Mouse (Mus musculus): ENCODE data around the gene Sox14. TPM values are rescaled to one million over a fixed set of nuclear protein-coding genes. Genes with fewer than 3 reads are reported as not detected.
A peak's percentile ranks its signal among the peaks of the same experiment; 100 is the strongest.

The Sox14 gene
- polyA plus RNA-seq, 1 experiment from 2014 or later: not detected

DNA sequence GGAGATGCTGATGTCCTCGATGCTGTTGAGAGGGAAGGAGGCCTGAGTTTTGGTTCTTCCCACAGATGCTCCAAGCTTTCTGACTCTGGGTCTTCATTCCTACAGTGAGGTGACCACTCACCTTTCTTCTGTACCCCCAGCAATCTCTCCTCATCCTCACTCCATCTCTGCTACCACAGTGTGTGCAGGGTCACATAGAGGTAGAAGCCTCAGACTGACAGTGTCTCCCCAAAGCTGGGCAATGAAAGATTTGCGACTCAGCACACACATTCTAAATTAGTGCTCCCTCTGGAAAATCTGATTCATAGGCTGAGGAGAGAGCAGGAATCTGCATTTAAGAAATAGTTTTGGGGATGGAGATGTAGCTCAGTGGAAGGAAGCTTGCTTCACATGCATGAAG, 21.5 kb downstream of the Sox14 start:
- Histone ChIP-seq H3K36me3 (ENCODE audit: insufficient read depth, low read length) (no peaks in the 10 kb centered on the region), H3K4me1 (replicated peaks; ENCODE audit: insufficient read depth, low read length) (no peaks in the 10 kb centered on the region), H3K27me3 (ENCODE audit: insufficient read depth, low read length) (no peaks in the 10 kb centered on the region), H3K9me3 (replicated peaks; ENCODE audit: low read length) (no peaks in the 10 kb centered on the region), H3K27ac (no peak overlapping the region), H3K9ac (ENCODE audit: low read depth, low read length) (no peak overlapping the region), H3K4me3 (replicated peaks; ENCODE audit: low read depth, low read length) (no peak overlapping the region), H3K4me2 (ENCODE audit: low read length) (no peak overlapping the region)
- 82% methylated on average over 2 of the region's 2 CpGs for WGBS
- ATAC-seq (replicated peaks; ENCODE audit: low FRiP score, low read depth) (no peak), DNase-seq (ENCODE audit: low spot score) (no peak)
- TF ChIP-seq CTCF (IDR thresholded peaks at IDR 0.05; ENCODE audit: low read depth): no peak

- no peak for TF ChIP-seq CTCF (IDR thresholded peaks at IDR 0.05; ENCODE audit: low read depth)
- 58% methylated on average over 11 of the region's 11 CpGs for WGBS
- H3K9me3 ChIP-seq (replicated peaks; ENCODE audit: low read length): no peaks in the 10 kb centered on the region
- H3K4me1 ChIP-seq (replicated peaks; ENCODE audit: insufficient read depth, low read length): no peaks in the 10 kb centered on the region
- H3K36me3 ChIP-seq (ENCODE audit: insufficient read depth, low read length): no peaks in the 10 kb centered on the region
- H3K4me2 ChIP-seq (ENCODE audit: low read length): no peak overlapping the region
- H3K27ac ChIP-seq: no peak overlapping the region
- H3K9ac ChIP-seq (ENCODE audit: low read depth, low read length): no peak overlapping the region
- ATAC-seq (replicated peaks; ENCODE audit: low FRiP score, low read depth) (no peak), DNase-seq (ENCODE audit: low spot score) (no peak)
- no peaks in the 10 kb centered on the region for H3K27me3 ChIP-seq (ENCODE audit: insufficient read depth, low read length)
- no peak overlapping the region for H3K4me3 ChIP-seq (replicated peaks; ENCODE audit: low read depth, low read length)
These were observed 22.6 kb downstream of the Sox14 start for GRCm38 (mm10) chr9:99853356-99853755.

DNA sequence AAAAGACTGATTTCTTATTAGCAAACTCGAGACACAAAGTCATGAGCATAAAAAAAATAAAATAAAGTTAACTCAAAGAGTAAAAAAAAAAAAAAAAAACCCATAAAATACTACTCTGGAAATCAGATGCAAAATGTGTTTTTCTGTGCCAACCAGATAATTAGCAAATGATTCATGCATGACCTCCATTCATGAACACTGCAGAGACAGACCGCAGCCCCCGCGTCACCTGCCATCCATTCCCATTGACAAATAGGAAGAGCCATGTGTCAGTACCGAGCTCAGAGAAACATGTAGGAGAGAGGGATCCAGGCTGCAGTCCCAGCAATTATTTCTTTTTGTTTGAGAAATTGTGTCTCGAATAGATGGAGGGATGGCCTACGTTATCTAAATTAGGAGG, 25.6 kb downstream of the Sox14 start:
- no peak overlapping the region for H3K4me2 ChIP-seq (ENCODE audit: low read length)
- H3K27ac ChIP-seq: no peak overlapping the region
- 54% methylated on average over 7 of the region's 7 CpGs for WGBS
- no peak overlapping the region for H3K9ac ChIP-seq (ENCODE audit: low read depth, low read length)
- DNase-seq (ENCODE audit: low spot score) (peak; percentile 36), ATAC-seq (replicated peaks; ENCODE audit: low FRiP score, low read depth) (no peak)
- H3K9me3 ChIP-seq (replicated peaks; ENCODE audit: low read length): no peaks in the 10 kb centered on the region
- H3K4me1 ChIP-seq (replicated peaks; ENCODE audit: insufficient read depth, low read length): no peaks in the 10 kb centered on the region
- H3K36me3 ChIP-seq (ENCODE audit: insufficient read depth, low read length): no peaks in the 10 kb centered on the region
- no peaks in the 10 kb centered on the region for H3K27me3 ChIP-seq (ENCODE audit: insufficient read depth, low read length)
- no peak for TF ChIP-seq CTCF (IDR thresholded peaks at IDR 0.05; ENCODE audit: low read depth)
- H3K4me3 ChIP-seq (replicated peaks; ENCODE audit: low read depth, low read length): no peak overlapping the region

DNA sequence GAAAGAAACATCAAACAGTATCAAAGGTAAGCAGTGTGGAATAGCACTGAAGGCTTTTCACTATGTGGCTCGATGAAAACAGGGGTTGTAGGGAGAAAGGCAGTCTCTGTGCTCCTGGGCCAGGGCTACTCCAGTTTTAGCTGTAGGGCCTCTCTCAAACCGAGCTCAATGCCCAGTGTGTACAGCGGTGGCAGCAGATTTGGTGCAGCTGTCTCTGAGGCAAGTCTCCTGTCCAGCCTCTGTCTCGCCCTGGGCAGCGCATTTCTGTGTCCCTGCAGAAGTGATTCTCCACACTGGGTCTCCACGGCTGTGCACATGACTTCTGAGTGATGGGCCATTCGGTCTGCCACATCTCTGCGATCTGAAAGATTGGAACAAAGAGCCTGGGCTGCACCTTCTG, 27.6 kb downstream of the Sox14 start:
- WGBS: 44% methylated on average over 8 of the region's 8 CpGs
- no peak for ATAC-seq (replicated peaks; ENCODE audit: low FRiP score, low read depth)

DNA sequence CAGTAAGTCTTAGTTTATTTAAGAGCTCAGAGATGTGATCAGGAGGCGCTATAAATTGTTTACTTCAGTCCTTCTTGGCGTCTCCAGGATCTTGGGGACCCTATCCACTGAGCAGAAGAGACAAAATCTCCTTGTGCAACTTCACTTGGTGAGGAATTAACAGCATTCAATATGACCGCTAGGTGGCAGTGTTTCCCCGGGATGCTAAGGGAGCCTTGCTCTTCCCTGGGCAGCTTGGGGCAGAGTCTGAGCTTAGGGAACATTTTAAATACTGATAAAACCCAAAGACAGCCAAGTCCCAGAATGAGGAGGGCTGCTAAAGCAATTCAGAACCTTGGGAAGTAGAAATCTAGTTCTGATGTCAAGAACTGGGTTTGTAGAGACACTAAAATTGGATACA, 29.1 kb downstream of the Sox14 start:
- no peak overlapping the region for H3K9ac ChIP-seq (ENCODE audit: low read depth, low read length)
- H3K4me3 ChIP-seq (replicated peaks; ENCODE audit: low read depth, low read length): no peak overlapping the region
- no peaks in the 10 kb centered on the region for H3K4me1 ChIP-seq (replicated peaks; ENCODE audit: insufficient read depth, low read length)
- H3K9me3 ChIP-seq (replicated peaks; ENCODE audit: low read length): no peaks in the 10 kb centered on the region
- no peaks in the 10 kb centered on the region for H3K36me3 ChIP-seq (ENCODE audit: insufficient read depth, low read length)
- peak; percentile 95 for TF ChIP-seq CTCF (IDR thresholded peaks at IDR 0.05; ENCODE audit: low read depth)
- DNase-seq (ENCODE audit: low spot score) (peak; percentile 89), ATAC-seq (replicated peaks; ENCODE audit: low FRiP score, low read depth) (no peak)
- no peak overlapping the region for H3K27ac ChIP-seq
- H3K27me3 ChIP-seq (ENCODE audit: insufficient read depth, low read length): no peaks in the 10 kb centered on the region
- no peak overlapping the region for H3K4me2 ChIP-seq (ENCODE audit: low read length)
- 0% methylated on average over 4 of the region's 4 CpGs for WGBS

More for the DNA sequence above, 27.6 kb downstream of the Sox14 start:
- no peak overlapping the region for H3K4me3 ChIP-seq (replicated peaks; ENCODE audit: low read depth, low read length)
- no peaks in the 10 kb centered on the region for H3K27me3 ChIP-seq (ENCODE audit: insufficient read depth, low read length)
- no peaks in the 10 kb centered on the region for H3K9me3 ChIP-seq (replicated peaks; ENCODE audit: low read length)
- H3K9ac ChIP-seq (ENCODE audit: low read depth, low read length): no peak overlapping the region
- TF ChIP-seq CTCF (IDR thresholded peaks at IDR 0.05; ENCODE audit: low read depth): no peak
- H3K36me3 ChIP-seq (ENCODE audit: insufficient read depth, low read length): no peaks in the 10 kb centered on the region
- H3K4me1 ChIP-seq (replicated peaks; ENCODE audit: insufficient read depth, low read length): no peaks in the 10 kb centered on the region
- H3K4me2 ChIP-seq (ENCODE audit: low read length): no peak overlapping the region
- no peak overlapping the region for H3K27ac ChIP-seq
- DNase-seq (ENCODE audit: low spot score): no peak

GRCm38 (mm10) chr9:99839367-99839766, 36.6 kb downstream of the Sox14 start:
- Histone ChIP-seq H3K4me3 (replicated peaks; ENCODE audit: low read depth, low read length) (no peak overlapping the region), H3K4me1 (replicated peaks; ENCODE audit: insufficient read depth, low read length) (no peaks in the 10 kb centered on the region), H3K4me2 (ENCODE audit: low read length) (no peak overlapping the region), H3K36me3 (ENCODE audit: insufficient read depth, low read length) (no peaks in the 10 kb centered on the region), H3K9me3 (replicated peaks; ENCODE audit: low read length) (no peaks in the 10 kb centered on the region), H3K27me3 (ENCODE audit: insufficient read depth, low read length) (no peaks in the 10 kb centered on the region), H3K9ac (ENCODE audit: low read depth, low read length) (no peak overlapping the region), H3K27ac (no peak overlapping the region)
- ATAC-seq (replicated peaks; ENCODE audit: low FRiP score, low read depth): no peak
- WGBS: 98% methylated on average over 3 of the region's 3 CpGs
- no peak for DNase-seq (ENCODE audit: low spot score)
- no peak for TF ChIP-seq CTCF (IDR thresholded peaks at IDR 0.05; ENCODE audit: low read depth)

DNA sequence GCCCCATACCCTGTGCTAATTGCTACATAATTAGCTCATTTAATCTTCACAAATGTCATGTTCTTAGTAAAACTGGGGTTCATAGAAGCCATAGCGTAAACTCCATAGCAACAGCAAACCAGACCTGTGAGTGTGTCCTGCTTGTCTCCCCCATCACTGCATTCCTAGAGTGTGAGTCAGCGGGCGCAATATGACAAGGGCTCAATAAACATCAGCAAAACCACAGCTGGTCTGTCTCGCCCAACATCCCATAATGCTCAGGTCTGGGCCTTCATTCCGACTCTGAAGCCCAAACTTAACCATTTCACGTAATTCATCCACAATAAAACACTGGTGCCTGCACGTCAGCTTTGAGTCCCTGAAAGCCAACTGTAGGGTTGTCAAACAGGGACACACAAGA, 37.1 kb downstream of the Sox14 start:
- Histone ChIP-seq H3K27ac (no peak overlapping the region), H3K9me3 (replicated peaks; ENCODE audit: low read length) (no peaks in the 10 kb centered on the region), H3K9ac (ENCODE audit: low read depth, low read length) (no peak overlapping the region), H3K4me1 (replicated peaks; ENCODE audit: insufficient read depth, low read length) (no peaks in the 10 kb centered on the region), H3K4me2 (ENCODE audit: low read length) (no peak overlapping the region), H3K27me3 (ENCODE audit: insufficient read depth, low read length) (no peaks in the 10 kb centered on the region), H3K4me3 (replicated peaks; ENCODE audit: low read depth, low read length) (no peak overlapping the region), H3K36me3 (ENCODE audit: insufficient read depth, low read length) (no peaks in the 10 kb centered on the region)
- peak; percentile 5 for DNase-seq (ENCODE audit: low spot score)
- no peak for ATAC-seq (replicated peaks; ENCODE audit: low FRiP score, low read depth)
- TF ChIP-seq CTCF (IDR thresholded peaks at IDR 0.05; ENCODE audit: low read depth): no peak
- WGBS: 68% methylated on average over 7 of the region's 7 CpGs

All from kidney, postnatal 0 days (tissue).